In the genomic region with DNA sequence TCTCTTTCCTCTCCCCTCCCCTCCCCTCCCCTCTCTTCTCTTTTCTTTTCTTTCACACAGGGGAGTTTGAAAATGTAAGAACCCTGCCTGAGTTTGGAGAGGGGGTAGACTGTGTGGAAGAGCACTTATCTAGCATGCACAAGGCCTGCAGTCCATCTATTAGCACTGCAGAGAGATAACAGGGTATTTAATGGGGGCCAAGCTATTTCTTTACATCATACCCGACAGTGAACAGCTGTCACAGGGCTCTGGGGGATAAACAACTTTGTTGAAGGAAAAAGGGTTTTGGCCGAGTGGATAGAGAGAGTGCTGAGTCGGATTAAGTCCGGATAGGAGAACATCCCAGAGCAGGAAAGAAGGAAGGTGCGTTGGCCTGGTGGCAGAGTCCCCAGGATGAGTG, we compare ENCODE assay signal across 13 mouse cellular contexts. TPM values are rescaled to one million over a fixed set of nuclear protein-coding genes. Genes with fewer than 3 reads are reported as not detected.
DNase-seq lines count a peak whose midpoint lies in the region; ATAC-seq and TF ChIP-seq lines count a peak whose summit lies in the region.
"Had no signal": no experiment of that assay in that cellular context is flagged by ENCODE, and none has a peak within 500 bp of the region (broad histone marks: within the 10 kb centered on the region; RNA-seq: fewer than 3 reads in every experiment).

No protein-coding gene starts in this region.

- H3K4me1 ChIP-seq in heart, embryonic 10.5 days = peaks cover 32% of the 10 kb centered on the region
- H3K4me1 ChIP-seq in kidney, embryonic 16.5 days (ENCODE audit: insufficient read depth, low read length) = no peaks in the 10 kb centered on the region
- H3K4me1 ChIP-seq: midbrain, embryonic 13.5 days had no signal

- H3K36me3 ChIP-seq in heart, embryonic 10.5 days = peaks cover 67% of the 10 kb centered on the region
- H3K36me3 ChIP-seq in kidney, embryonic 16.5 days (ENCODE audit: insufficient read depth, low read length) = peaks cover 19% of the 10 kb centered on the region

- peak overlapping the region; percentile 8; the same call in 1 of the 2 replicates for H3K4me3 ChIP-seq in heart, embryonic 10.5 days
- no peak overlapping the region for H3K4me3 ChIP-seq in kidney, embryonic 16.5 days (ENCODE audit: low read length)
- no peak overlapping the region for H3K4me3 ChIP-seq in layer of hippocampus, adult 2 months
- H3K4me3 ChIP-seq: left cerebral cortex, adult 2 months; midbrain, embryonic 13.5 days; myocyte had no signal

- H3K27me3 ChIP-seq in heart, embryonic 10.5 days (ENCODE audit: insufficient read depth, poor library complexity, severe bottlenecking) = no peaks in the 10 kb centered on the region
- no peaks in the 10 kb centered on the region for H3K27me3 ChIP-seq in kidney, embryonic 16.5 days (ENCODE audit: insufficient read depth, low read length)
- H3K27me3 ChIP-seq: midbrain, embryonic 13.5 days had no signal

- no peak overlapping the region for H3K4me2 ChIP-seq in kidney, embryonic 16.5 days (replicated peaks; ENCODE audit: low read depth, low read length)
- H3K4me2 ChIP-seq: midbrain, embryonic 13.5 days had no signal

- no peak overlapping the region for H3K9ac ChIP-seq in kidney, embryonic 16.5 days (replicated peaks; ENCODE audit: low read length)
- H3K9ac ChIP-seq: midbrain, embryonic 13.5 days had no signal

- no peak for DNase-seq in heart, embryonic 10.5 days (ENCODE audit: low spot score)
- no peak for DNase-seq in heart, adult 8-10 months (ENCODE audit: low spot score)
- no peak for DNase-seq in kidney, postnatal 10 days
- peak; percentile 16 for DNase-seq in retina, postnatal 1 day
- DNase-seq in retina, embryonic 14.5 days (ENCODE audit: low spot score) = no peak
- DNase-seq in layer of hippocampus, adult 2 months (ENCODE audit: low spot score in 2 of 2) = no peak
- DNase-seq in adrenal gland, postnatal 36 days = no peak

- no peak for TF ChIP-seq CTCF in layer of hippocampus, adult 2 months (conservative IDR thresholded peaks at IDR 0.05)

- no peaks in the 10 kb centered on the region for H3K9me3 ChIP-seq in heart, embryonic 10.5 days
- H3K9me3 ChIP-seq in kidney, embryonic 16.5 days (ENCODE audit: low read length) = no peaks in the 10 kb centered on the region
- H3K9me3 ChIP-seq: midbrain, embryonic 13.5 days had no signal

- 12% methylated on average over 5 of the region's 5 CpGs for WGBS in heart, embryonic 10.5 days
- 60% methylated on average over 5 of the region's 5 CpGs for WGBS in kidney, embryonic 16.5 days

- peak overlapping the region; percentile 30; the same call in 1 of the 2 replicates for H3K27ac ChIP-seq in heart, embryonic 10.5 days
- no peak overlapping the region; the same call in 1 of the 2 replicates for H3K27ac ChIP-seq in kidney, embryonic 16.5 days (ENCODE audit: low read length)
- H3K27ac ChIP-seq in layer of hippocampus, adult 2 months = no peak overlapping the region
- H3K27ac ChIP-seq: left cerebral cortex, adult 2 months; midbrain, embryonic 13.5 days had no signal

- peak; percentile 66; the same call in 1 of the 2 replicates for ATAC-seq in kidney, embryonic 16.5 days (ENCODE audit: low FRiP score, low TSS enrichment)
- ATAC-seq: activated CD4-positive, CD25-positive, alpha-beta regulatory T cell, adult 4 months; inflammation-experienced regulatory T-cells, adult 6 months; midbrain, embryonic 13.5 days had no signal

RNA-seq across cellular contexts. Expression of gene Tmem206, which starts 23.3 kb away (rescaled TPM):
- polyA plus RNA-seq in heart, embryonic 10.5 days (2016; fragmentation: Nextera tagmentation; extraction: Ambion mirVana) = 17.0 and 18.8 TPM in 2 replicates
- total RNA-seq in heart, adult 8-10 months (2022) = 1 to 10 TPM; 2.6 to 4.2 (median 3.0) TPM
- 26.4 TPM in 2 replicates for polyA plus RNA-seq in kidney, embryonic 16.5 days (2015; fragmentation: Nextera tagmentation; extraction: Ambion mirVana)
- 1 to 10 TPM; 8.0 to 8.7 TPM for total RNA-seq in layer of hippocampus, adult 2 months (2021)
- total RNA-seq in adrenal gland, postnatal 36 days (2021) = 1 to 10 TPM; 4.7 to 6.0 TPM

RNA-seq across cellular contexts. Expression of gene Nenf, which starts 31.0 kb away (rescaled TPM):
- polyA plus RNA-seq in heart, embryonic 10.5 days (2016; fragmentation: Nextera tagmentation; extraction: Ambion mirVana) = 78.2 and 78.6 TPM in 2 replicates
- total RNA-seq in heart, adult 8-10 months (2022) = 100 to 1,000 TPM in 3 of 4 experiments, 10 to 100 TPM in 1; 90.1 to 115 (median 111) TPM
- polyA plus RNA-seq in kidney, embryonic 16.5 days (2015; fragmentation: Nextera tagmentation; extraction: Ambion mirVana) = 86.7 and 92.6 TPM in 2 replicates
- total RNA-seq in layer of hippocampus, adult 2 months (2021) = 10 to 100 TPM; 61.5 to 70.8 TPM
- 100 to 1,000 TPM in 1 of 2 experiments, 10 to 100 TPM in 1; 86.6 to 103 TPM for total RNA-seq in adrenal gland, postnatal 36 days (2021)

RNA-seq across cellular contexts. Expression of gene Ppp2r5a, which starts 54.1 kb away (rescaled TPM):
- 21.8 and 27.6 TPM in 2 replicates for polyA plus RNA-seq in heart, embryonic 10.5 days (2016; fragmentation: Nextera tagmentation; extraction: Ambion mirVana)
- total RNA-seq in heart, adult 8-10 months (2022) = 10 to 100 TPM; 94.2 to 98.9 (median 97.9) TPM
- 15.7 and 18.8 TPM in 2 replicates for polyA plus RNA-seq in kidney, embryonic 16.5 days (2015; fragmentation: Nextera tagmentation; extraction: Ambion mirVana)
- total RNA-seq in layer of hippocampus, adult 2 months (2021) = 10 to 100 TPM; 68.6 to 73.2 TPM
- 100 to 1,000 TPM; 192 to 197 TPM for total RNA-seq in adrenal gland, postnatal 36 days (2021)
